Mouse (Mus musculus): ENCODE measurements around the gene Gm3187. TPM values are rescaled to one million over a fixed set of nuclear protein-coding genes. Genes with fewer than 3 reads are reported as not detected.

Gm3187 gene
- not detected for total RNA-seq (2023)

GRCm38 (mm10) chr14:5483907-5484306 lies at the start of gene Gm3187:
Gene Gm3187 (plus strand): TSS chr14:5484207.

GRCm38 (mm10) chr14:5455367-5455766 lies 28.6 kb upstream of the Gm3187 start, which contains the start of gene Gm3194:
Gene Gm3194 (minus strand): TSS chr14:5455467.

GRCm38 (mm10) chr14:5477730-5478129 lies 6.3 kb upstream of the Gm3187 start, which contains the start of gene Gm8246:
Gene Gm8246 (minus strand): TSS chr14:5477830.

GRCm38 (mm10) chr14:5501374-5501773 lies 17.4 kb downstream of the Gm3187 start, which contains the start of gene Gm3488:
Gene Gm3488 (plus strand): TSS chr14:5501674.

GRCm38 (mm10) chr14:5538196-5538595 lies 54.2 kb downstream of the Gm3187 start, which contains the start of gene Gm3532:
Gene Gm3532 (plus strand): TSS chr14:5538496.

Other genes starting within 250 kb of the Gm3187 start
- gene Gm3526, start 223.6 kb upstream of the Gm3187 start, total RNA-seq (2023), result not detected
- not detected for gene Gm3542, start 149.3 kb upstream of the Gm3187 start, total RNA-seq (2023)
- not detected for gene Gm3500, start 95.2 kb upstream of the Gm3187 start, total RNA-seq (2023)
- not detected for gene Gm3194, start 28.7 kb upstream of the Gm3187 start, total RNA-seq (2023)
- gene Gm8246, start 6.4 kb upstream of the Gm3187 start, total RNA-seq (2023), result not detected
- gene Gm3488, start 17.5 kb downstream of the Gm3187 start, total RNA-seq (2023), result not detected
- not detected for gene Gm3532, start 54.3 kb downstream of the Gm3187 start, total RNA-seq (2023)
- gene Gm8265, start 148.8 kb downstream of the Gm3187 start, total RNA-seq (2023), result not detected
- gene Gm9603, start 203.2 kb downstream of the Gm3187 start, total RNA-seq (2023), result not detected

All from neutrophil, adult 59 days (primary cell).